Mouse (Mus musculus): ENCODE results near the gene Gm614. TPM values are rescaled to one million over a fixed set of nuclear protein-coding genes. Genes with fewer than 3 reads are reported as not detected.

Gene Gm614
- polyA plus RNA-seq, 1 experiment from 2014 or later, result 0.30 TPM

- Histone ChIP-seq H3K27ac (ENCODE audit: low read depth, low read length) (no peak within 1 kb of the TSS), H3K9me3 (ENCODE audit: control insufficient read depth, low read length) (no peaks in the 10 kb centered on the region), H3K27me3 (ENCODE audit: control insufficient read depth, insufficient read depth, low read length) (no peaks in the 10 kb centered on the region; the same call in 1 of the 2 replicates), H3K4me2 (replicated peaks; ENCODE audit: low read depth, low read length) (no peak within 1 kb of the TSS), H3K4me3 (ENCODE audit: low read length) (no peak within 1 kb of the TSS), H3K9ac (ENCODE audit: low read depth, low read length) (no peak within 1 kb of the TSS), H3K4me1 (ENCODE audit: control insufficient read depth, insufficient read depth, low read length) (0 out of 2 replicates have a peak, but pooled peaks cover 7% of the 10 kb centered on the region), H3K36me3 (ENCODE audit: control insufficient read depth, insufficient read depth, low read length) (no peaks in the 10 kb centered on the region)
- no peak for ATAC-seq (ENCODE audit: low FRiP score, low TSS enrichment)
- 43% methylated on average over 3 of the region's 3 CpGs for WGBS
Measured at GRCm38 (mm10) chrX:101268755-101269124, 4.9 kb upstream of the Gm614 start, which contains the start of gene Gm20489. Gene Gm20489, minus strand, starts transcription at chrX:101269023.

DNA sequence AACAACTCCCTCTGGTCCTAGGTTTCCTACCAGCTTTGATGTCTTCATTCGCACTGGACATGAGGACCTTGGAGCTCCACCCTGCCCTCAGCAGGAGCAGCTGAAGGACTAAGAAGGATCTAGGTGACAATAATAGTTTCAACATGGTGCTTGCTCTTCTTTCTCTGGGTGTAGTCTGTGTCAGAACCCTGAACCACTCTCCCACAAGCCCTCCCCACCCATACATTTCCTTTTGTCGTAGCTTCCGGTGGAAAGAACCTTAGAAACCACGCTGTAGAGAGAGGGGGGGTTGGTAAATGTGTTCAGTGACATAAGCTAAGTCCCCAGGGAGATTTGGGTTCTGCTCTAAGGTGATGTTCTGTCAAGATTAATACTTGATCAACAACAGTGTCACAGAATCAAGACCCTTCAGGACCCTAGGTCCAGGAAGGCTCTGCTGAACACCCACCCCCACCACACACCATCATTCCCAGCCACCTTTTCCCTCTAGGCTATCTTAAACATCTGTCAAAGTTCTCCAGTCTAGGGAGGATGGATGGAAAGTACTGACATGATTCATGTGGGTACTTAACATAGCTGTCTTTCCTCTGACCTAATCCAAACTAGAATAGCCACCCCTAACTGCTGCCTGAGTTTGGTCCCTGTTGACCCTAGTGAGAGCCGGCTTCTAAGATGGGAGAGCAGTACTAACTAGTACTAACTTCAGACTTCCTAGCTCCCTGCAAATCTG lies 4.4 kb upstream of the Gm614 start, which contains the start of gene Il2rg:
TSS of gene Il2rg (minus strand) at position 231 of the 730 bp plus-strand sequence.
- ATAC-seq (ENCODE audit: low FRiP score, low TSS enrichment), result no peak
- no peaks in the 10 kb centered on the region for H3K9me3 ChIP-seq (ENCODE audit: control insufficient read depth, low read length)
- no peak within 1 kb of the TSS for H3K4me3 ChIP-seq (ENCODE audit: low read length)
- H3K36me3 ChIP-seq (ENCODE audit: control insufficient read depth, insufficient read depth, low read length), result no peaks in the 10 kb centered on the region
- no peak within 1 kb of the TSS for H3K9ac ChIP-seq (ENCODE audit: low read depth, low read length)
- no peak within 1 kb of the TSS for H3K27ac ChIP-seq (ENCODE audit: low read depth, low read length)
- 0 out of 2 replicates have a peak, but pooled peaks cover 7% of the 10 kb centered on the region for H3K4me1 ChIP-seq (ENCODE audit: control insufficient read depth, insufficient read depth, low read length)
- WGBS, result 50% methylated on average over 5 of the region's 5 CpGs
- H3K4me2 ChIP-seq (replicated peaks; ENCODE audit: low read depth, low read length), result no peak within 1 kb of the TSS
- no peaks in the 10 kb centered on the region; the same call in 1 of the 2 replicates for H3K27me3 ChIP-seq (ENCODE audit: control insufficient read depth, insufficient read depth, low read length)

GRCm38 (mm10) chrX:101266631-101267030 lies 2.8 kb upstream of the Gm614 start:
- no peak overlapping the region for H3K4me3 ChIP-seq (ENCODE audit: low read length)
- no peaks in the 10 kb centered on the region for H3K36me3 ChIP-seq (ENCODE audit: control insufficient read depth, insufficient read depth, low read length)
- H3K9me3 ChIP-seq (ENCODE audit: control insufficient read depth, low read length), result no peaks in the 10 kb centered on the region
- no peak overlapping the region for H3K9ac ChIP-seq (ENCODE audit: low read depth, low read length)
- 95% methylated on average over 6 of the region's 6 CpGs for whole genome bisulfite sequencing
- H3K4me2 ChIP-seq (replicated peaks; ENCODE audit: low read depth, low read length), result no peak overlapping the region
- ATAC-seq (ENCODE audit: low FRiP score, low TSS enrichment), result no peak
- H3K27me3 ChIP-seq (ENCODE audit: control insufficient read depth, insufficient read depth, low read length), result no peaks in the 10 kb centered on the region; the same call in 1 of the 2 replicates
- no peak overlapping the region for H3K27ac ChIP-seq (ENCODE audit: low read depth, low read length)
- H3K4me1 ChIP-seq (ENCODE audit: control insufficient read depth, insufficient read depth, low read length), result 0 out of 2 replicates have a peak, but pooled peaks cover 7% of the 10 kb centered on the region

GRCm38 (mm10) chrX:101260441-101261325 lies 3.1 kb downstream of the Gm614 start:
- Histone ChIP-seq H3K27me3 (ENCODE audit: control insufficient read depth, insufficient read depth, low read length) (no peaks in the 10 kb centered on the region), H3K9me3 (ENCODE audit: control insufficient read depth, low read length) (no peaks in the 10 kb centered on the region), H3K36me3 (ENCODE audit: control insufficient read depth, insufficient read depth, low read length) (peaks cover 5% of the 10 kb centered on the region; the same call in 1 of the 2 replicates), H3K4me2 (replicated peaks; ENCODE audit: low read depth, low read length) (no peak overlapping the region; the same call in 1 of the 2 replicates), H3K4me1 (ENCODE audit: control insufficient read depth, insufficient read depth, low read length) (peaks cover 11% of the 10 kb centered on the region; the same call in 1 of the 2 replicates), H3K4me3 (ENCODE audit: low read length) (no peak overlapping the region), H3K27ac (ENCODE audit: low read depth, low read length) (peak overlapping the region; percentile 84), H3K9ac (ENCODE audit: low read depth, low read length) (0 out of 2 replicates have a peak overlapping the region, but pooled peaks have one; percentile 23)
- ATAC-seq (ENCODE audit: low FRiP score, low TSS enrichment), result peak; percentile 87
- WGBS, result 33% methylated on average over 11 of the region's 13 CpGs

DNA sequence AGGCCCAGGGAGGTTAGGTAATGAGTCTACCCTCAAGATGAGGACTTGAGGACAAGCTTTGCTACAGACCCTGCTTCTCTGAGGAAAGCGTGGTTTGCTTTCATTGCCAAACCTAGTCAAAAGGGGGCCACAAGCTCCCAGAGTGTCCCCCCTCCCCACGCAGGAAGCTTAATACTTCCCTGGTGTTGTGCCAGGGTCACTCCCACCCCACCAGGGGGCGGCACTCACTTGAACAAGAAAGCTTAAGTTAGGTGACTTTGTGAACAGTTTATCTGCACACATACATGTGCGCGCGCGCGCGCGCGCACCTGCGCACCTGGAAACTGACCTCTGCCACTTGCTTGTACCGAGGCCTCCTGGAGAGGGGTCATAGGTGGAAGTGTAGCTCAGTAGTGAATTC lies 7.2 kb downstream of the Gm614 start:
- Histone ChIP-seq H3K36me3 (ENCODE audit: control insufficient read depth, insufficient read depth, low read length) (peaks cover 5% of the 10 kb centered on the region; the same call in 1 of the 2 replicates), H3K4me3 (ENCODE audit: low read length) (peak overlapping the region; percentile 53; the same call in 1 of the 2 replicates), H3K27ac (ENCODE audit: low read depth, low read length) (no peak overlapping the region), H3K9ac (ENCODE audit: low read depth, low read length) (no peak overlapping the region), H3K9me3 (ENCODE audit: control insufficient read depth, low read length) (no peaks in the 10 kb centered on the region; the same call in 1 of the 2 replicates), H3K4me2 (replicated peaks; ENCODE audit: low read depth, low read length) (peak overlapping the region; percentile 60), H3K4me1 (ENCODE audit: control insufficient read depth, insufficient read depth, low read length) (peaks cover 4% of the 10 kb centered on the region; the same call in 1 of the 2 replicates), H3K27me3 (ENCODE audit: control insufficient read depth, insufficient read depth, low read length) (no peaks in the 10 kb centered on the region)
- 81% methylated on average over 13 of the region's 13 CpGs for WGBS
- ATAC-seq (ENCODE audit: low FRiP score, low TSS enrichment), result no peak

GRCm38 (mm10) chrX:101254740-101255139 lies 9.1 kb downstream of the Gm614 start:
- WGBS, result 15% methylated on average over 26 of the region's 26 CpGs

GRCm38 (mm10) chrX:101253952-101254729 lies 9.7 kb downstream of the Gm614 start, which contains the start of gene Foxo4:
Gene Foxo4, plus strand, starts transcription at chrX:101254528.
- Histone ChIP-seq H3K9ac (ENCODE audit: low read depth, low read length) (peak within 1 kb of the TSS; percentile 70), H3K27me3 (ENCODE audit: control insufficient read depth, insufficient read depth, low read length) (no peaks in the 10 kb centered on the region), H3K9me3 (ENCODE audit: control insufficient read depth, low read length) (no peaks in the 10 kb centered on the region; the same call in 1 of the 2 replicates), H3K4me3 (ENCODE audit: low read length) (peak within 1 kb of the TSS; percentile 53), H3K36me3 (ENCODE audit: control insufficient read depth, insufficient read depth, low read length) (peaks cover 5% of the 10 kb centered on the region; the same call in 1 of the 2 replicates), H3K27ac (ENCODE audit: low read depth, low read length) (peak within 1 kb of the TSS; percentile 42; the same call in 1 of the 2 replicates), H3K4me1 (ENCODE audit: control insufficient read depth, insufficient read depth, low read length) (no peaks in the 10 kb centered on the region), H3K4me2 (replicated peaks; ENCODE audit: low read depth, low read length) (peak within 1 kb of the TSS; percentile 60)
- 26% methylated on average over 47 of the region's 47 CpGs for WGBS
- ATAC-seq (ENCODE audit: low FRiP score, low TSS enrichment), result peak; percentile 90

More at GRCm38 (mm10) chrX:101254740-101255139, 9.1 kb downstream of the Gm614 start:
- peak overlapping the region; percentile 70 for H3K9ac ChIP-seq (ENCODE audit: low read depth, low read length)
- peak overlapping the region; percentile 53 for H3K4me3 ChIP-seq (ENCODE audit: low read length)
- H3K9me3 ChIP-seq (ENCODE audit: control insufficient read depth, low read length), result no peaks in the 10 kb centered on the region; the same call in 1 of the 2 replicates
- no peaks in the 10 kb centered on the region for H3K27me3 ChIP-seq (ENCODE audit: control insufficient read depth, insufficient read depth, low read length)
- H3K4me2 ChIP-seq (replicated peaks; ENCODE audit: low read depth, low read length), result peak overlapping the region; percentile 60
- H3K27ac ChIP-seq (ENCODE audit: low read depth, low read length), result no peak overlapping the region
- no peak; the same call in 1 of the 2 replicates for ATAC-seq (ENCODE audit: low FRiP score, low TSS enrichment)
- H3K36me3 ChIP-seq (ENCODE audit: control insufficient read depth, insufficient read depth, low read length), result peaks cover 5% of the 10 kb centered on the region; the same call in 1 of the 2 replicates
- no peaks in the 10 kb centered on the region for H3K4me1 ChIP-seq (ENCODE audit: control insufficient read depth, insufficient read depth, low read length)

DNA sequence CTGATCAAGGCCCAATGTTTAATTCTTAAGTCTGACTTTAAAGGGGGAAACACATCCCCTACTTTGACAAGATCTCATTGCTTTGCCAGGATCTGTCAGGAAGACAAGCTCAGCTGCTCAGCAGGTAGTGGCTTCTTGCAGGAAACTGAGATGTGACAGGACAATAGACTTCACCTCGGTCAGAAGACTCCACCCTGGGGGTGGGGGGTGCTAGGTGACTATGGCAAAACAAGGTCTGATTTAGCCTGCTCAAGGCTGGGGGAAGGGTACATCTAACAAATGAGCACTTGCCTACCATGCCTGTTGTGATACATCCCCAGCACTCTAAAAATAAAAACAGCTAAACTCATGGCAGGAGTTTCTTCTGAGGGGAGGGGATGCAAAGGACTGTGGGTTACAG lies 18.8 kb downstream of the Gm614 start:
- Histone ChIP-seq H3K9me3 (ENCODE audit: control insufficient read depth, low read length) (no peaks in the 10 kb centered on the region), H3K4me2 (replicated peaks; ENCODE audit: low read depth, low read length) (no peak overlapping the region), H3K36me3 (ENCODE audit: control insufficient read depth, insufficient read depth, low read length) (no peaks in the 10 kb centered on the region), H3K27ac (ENCODE audit: low read depth, low read length) (no peak overlapping the region), H3K9ac (ENCODE audit: low read depth, low read length) (no peak overlapping the region), H3K4me1 (ENCODE audit: control insufficient read depth, insufficient read depth, low read length) (no peaks in the 10 kb centered on the region), H3K4me3 (ENCODE audit: low read length) (no peak overlapping the region), H3K27me3 (ENCODE audit: control insufficient read depth, insufficient read depth, low read length) (no peaks in the 10 kb centered on the region)
- 24% methylated on average over 1 of the region's 1 CpGs for WGBS
- no peak for ATAC-seq (ENCODE audit: low FRiP score, low TSS enrichment)

All from kidney, embryonic 14.5 days (tissue).